Mouse (Mus musculus): Measurements from ENCODE around the gene Lin7c.

- TF ChIP-seq POLR2A (IDR thresholded peaks at IDR 0.05; ENCODE audit: borderline replicate concordance, control insufficient read depth, low read depth, low read length) (no peak), CTCF (IDR thresholded peaks at IDR 0.05; ENCODE audit: control insufficient read depth, insufficient read depth, low read length) (no peak)
These were observed 41.5 kb downstream of the Lin7c start for GRCm38 (mm10) chr2:109931978-109932780.

Data from bone marrow, adult 2 months (tissue).